Mouse (Mus musculus) heart, postnatal 0 days (tissue): Measurements from ENCODE around the gene Ifi203.
"Not testable (repeated sequence)": the region's sequence is repeated elsewhere in the genome, so short reads cannot be mapped to it uniquely, and the experiment has no call there.

ENCODE experiments used
- CTCF ChIP-seq: IDR thresholded peaks from 2 replicates; pipeline ENCODE4 v1.5.1; 2016; ENCODE audit warnings: antibody characterized with exemption, control low read depth, low read depth
- EP300 ChIP-seq: IDR thresholded peaks from 2 replicates; pipeline ENCODE4 v1.6.1; 2016; ENCODE audit warnings: antibody characterized with exemption, low read depth

- not testable (repeated sequence) for TF ChIP-seq CTCF, EP300
Observed at GRCm38 (mm10) chr1:173949044-173949443, 6.6 kb upstream of the Ifi203 start.
